Mouse (Mus musculus) liver, embryonic 12.5 days (tissue): ENCODE measurements around the gene Maoa. TPM values are rescaled to one million over a fixed set of nuclear protein-coding genes. Genes with fewer than 3 reads are reported as not detected.

Experiments used
- ATAC-seq: fragments of 200-750 bp; cut with Nextera tagmentation; 2 replicates; pipeline ENCODE4 v1.8.0; 2017; ENCODE audit warnings: moderate number of reproducible peaks, mild to moderate bottlenecking, moderate library complexity
- H3K27ac ChIP-seq: fragments of 300-500 bp; sonication (generic); 2 replicates; pipeline ENCODE4 v1.5.1; 2016; ENCODE audit warnings: mild to moderate bottlenecking
- H3K27me3 ChIP-seq: fragments of 300-500 bp; sonication (generic); replicated peaks from 2 replicates; pipeline ENCODE4 v1.6.1; 2016; ENCODE audit warnings: mild to moderate bottlenecking, moderate library complexity
- H3K36me3 ChIP-seq: fragments of 300-500 bp; sonication (generic); 2 replicates; pipeline ENCODE4 v1.6.1; 2016; ENCODE audit warnings: mild to moderate bottlenecking, moderate library complexity
- H3K4me1 ChIP-seq: fragments of 300-500 bp; sonication (generic); 2 replicates; pipeline ENCODE4 v1.6.1; 2016
- H3K4me2 ChIP-seq: fragments of 300-500 bp; sonication (generic); 2 replicates; pipeline ENCODE4 v1.6.1; 2016; ENCODE audit warnings: mild to moderate bottlenecking, moderate library complexity
- H3K4me3 ChIP-seq: fragments of 300-500 bp; sonication (generic); 2 replicates; pipeline ENCODE4 v1.5.1; 2016; ENCODE audit warnings: mild to moderate bottlenecking, moderate library complexity
- H3K9ac ChIP-seq: fragments of 300-500 bp; sonication (generic); 2 replicates; pipeline ENCODE4 v1.6.1; 2016; ENCODE audit warnings: mild to moderate bottlenecking, moderate library complexity
- H3K9me3 ChIP-seq: fragments of 300-500 bp; sonication (generic); replicated peaks from 2 replicates; pipeline ENCODE4 v1.6.1; 2016; ENCODE audit warnings: mild to moderate bottlenecking, moderate library complexity
- WGBS: fragments of 180-500 bp; shearing (Covaris S2); methylation state at CpG from one replicate; pipeline ENCODE4 v1.1.7; 2016; ENCODE audit not compliant: insufficient replicate concordance; 5-methylcytosine and 5-hydroxymethylcytosine counted together
- polyA plus RNA-seq: library from polyadenylated mRNA; unstranded; fragments of >200 nt; fragmentation: Nextera tagmentation; extraction: Ambion mirVana; gene quantifications from 2 replicates; pipeline ENCODE4 v1.2.1, GENCODE M21; 2016

Gene Maoa
- 5.7 and 5.8 TPM in 2 replicates for polyA plus RNA-seq

- Histone ChIP-seq H3K36me3 (no peaks in the 10 kb centered on the region), H3K9ac (peak within 1 kb of the TSS; percentile 57), H3K4me2 (peak within 1 kb of the TSS; percentile 81), H3K9me3 (no peaks in the 10 kb centered on the region), H3K4me1 (peaks cover 4% of the 10 kb centered on the region; the same call in 1 of the 2 replicates), H3K4me3 (peak within 1 kb of the TSS; percentile 58), H3K27ac (peak within 1 kb of the TSS; percentile 78), H3K27me3 (no peaks in the 10 kb centered on the region)
- peak; percentile 89 for ATAC-seq
- WGBS: 8% methylated on average over 33 of the region's 33 CpGs
Measured at GRCm38 (mm10) chrX:16619034-16619929, at the start of gene Maoa. TSS of gene Maoa (plus strand) at chrX:16619698.

DNA sequence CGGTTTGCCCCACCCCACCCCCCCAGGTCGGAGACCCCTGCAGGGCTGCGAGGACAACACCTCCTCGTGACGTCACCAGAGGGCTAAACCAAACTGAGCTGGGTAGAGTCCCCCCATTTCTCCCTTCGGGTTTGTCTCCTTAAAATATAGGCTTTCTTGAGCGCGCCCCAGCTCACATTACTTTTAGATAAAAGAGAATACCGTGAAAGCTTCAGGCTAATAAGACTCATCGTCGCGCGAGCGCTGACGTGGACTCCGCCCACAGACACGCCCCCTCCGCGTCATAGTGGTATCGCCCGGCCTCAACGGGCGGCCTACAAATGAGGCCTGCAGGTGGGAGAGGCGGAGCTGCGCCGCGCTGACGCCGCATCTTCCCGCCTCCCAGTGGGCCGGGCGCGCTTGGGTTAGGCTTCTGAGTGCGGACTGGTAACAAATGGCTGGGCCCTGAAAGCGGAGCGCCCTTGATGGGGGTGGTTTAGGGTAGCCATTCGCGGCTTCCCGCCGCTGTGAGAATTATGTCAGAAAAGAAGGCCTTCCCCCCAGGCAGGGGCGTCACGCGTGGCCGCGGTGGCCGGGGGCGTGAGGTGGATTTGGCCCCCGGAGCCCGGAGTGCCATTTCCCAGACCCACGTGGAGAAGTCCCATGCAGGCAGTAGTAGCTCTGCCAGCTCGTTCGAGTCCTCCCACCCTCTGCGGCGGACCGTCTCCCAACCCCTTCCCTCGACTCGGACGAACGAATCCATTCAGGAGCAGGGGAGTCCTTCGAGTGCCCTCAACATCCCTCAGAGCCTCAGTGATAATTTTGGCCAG, 1.1 kb upstream of the Maoa start:
- no peaks in the 10 kb centered on the region for H3K27me3 ChIP-seq
- WGBS: 7% methylated on average over 54 of the region's 60 CpGs

GRCm38 (mm10) chrX:16656511-16656910, 37.0 kb downstream of the Maoa start:
- no peak overlapping the region for H3K27ac ChIP-seq
- H3K36me3 ChIP-seq: no peaks in the 10 kb centered on the region
- no peak for ATAC-seq
- no peaks in the 10 kb centered on the region for H3K9me3 ChIP-seq
- H3K9ac ChIP-seq: no peak overlapping the region
- no peak overlapping the region for H3K4me3 ChIP-seq
- no peaks in the 10 kb centered on the region for H3K4me1 ChIP-seq
- H3K4me2 ChIP-seq: no peak overlapping the region
- H3K27me3 ChIP-seq: no peaks in the 10 kb centered on the region
- WGBS: 78% methylated on average over 2 of the region's 2 CpGs

More for the DNA sequence above, 1.1 kb upstream of the Maoa start:
- Histone ChIP-seq H3K4me1 (peaks cover 4% of the 10 kb centered on the region; the same call in 1 of the 2 replicates), H3K4me2 (peak overlapping the region; percentile 81), H3K9me3 (no peaks in the 10 kb centered on the region), H3K4me3 (peak overlapping the region; percentile 58), H3K36me3 (no peaks in the 10 kb centered on the region), H3K9ac (peak overlapping the region; percentile 57), H3K27ac (peak overlapping the region; percentile 78)
- ATAC-seq: peak; percentile 93

- H3K9ac ChIP-seq: no peak overlapping the region
- no peak overlapping the region for H3K27ac ChIP-seq
- H3K4me1 ChIP-seq: no peaks in the 10 kb centered on the region
- no peaks in the 10 kb centered on the region for H3K9me3 ChIP-seq
- no peak overlapping the region for H3K4me3 ChIP-seq
- H3K27me3 ChIP-seq: no peaks in the 10 kb centered on the region
- no peaks in the 10 kb centered on the region for H3K36me3 ChIP-seq
- 57% methylated on average over 1 of the region's 1 CpGs for WGBS
- ATAC-seq: no peak
- H3K4me2 ChIP-seq: no peak overlapping the region
Measured at GRCm38 (mm10) chrX:16706094-16706493, 86.6 kb downstream of the Maoa start.

GRCm38 (mm10) chrX:16714033-16714432, 94.5 kb downstream of the Maoa start:
- ATAC-seq: no peak
- Histone ChIP-seq H3K9me3 (no peaks in the 10 kb centered on the region), H3K4me3 (no peak overlapping the region), H3K27me3 (no peaks in the 10 kb centered on the region), H3K4me2 (no peak overlapping the region), H3K36me3 (no peaks in the 10 kb centered on the region), H3K9ac (no peak overlapping the region), H3K4me1 (no peaks in the 10 kb centered on the region), H3K27ac (no peak overlapping the region)
- 53% methylated on average over 1 of the region's 1 CpGs for WGBS

Other genes with a start within 250 kb of the Maoa start
- gene Cypt1, start 96.8 kb upstream of the Maoa start, polyA plus RNA-seq: not detected in 2 replicates
- 24.2 and 25.2 TPM in 2 replicates for gene Maob, start 197.7 kb downstream of the Maoa start, polyA plus RNA-seq